Mouse (Mus musculus): ENCODE results near the gene Upk1b. TPM values are rescaled to one million over a fixed set of nuclear protein-coding genes. Genes with fewer than 3 reads are reported as not detected.
A peak's percentile ranks its signal among the peaks of the same experiment; 100 is the strongest.

Upk1b gene
- polyA plus RNA-seq, 1 experiment from 2014 or later: 22.5 TPM

DNA sequence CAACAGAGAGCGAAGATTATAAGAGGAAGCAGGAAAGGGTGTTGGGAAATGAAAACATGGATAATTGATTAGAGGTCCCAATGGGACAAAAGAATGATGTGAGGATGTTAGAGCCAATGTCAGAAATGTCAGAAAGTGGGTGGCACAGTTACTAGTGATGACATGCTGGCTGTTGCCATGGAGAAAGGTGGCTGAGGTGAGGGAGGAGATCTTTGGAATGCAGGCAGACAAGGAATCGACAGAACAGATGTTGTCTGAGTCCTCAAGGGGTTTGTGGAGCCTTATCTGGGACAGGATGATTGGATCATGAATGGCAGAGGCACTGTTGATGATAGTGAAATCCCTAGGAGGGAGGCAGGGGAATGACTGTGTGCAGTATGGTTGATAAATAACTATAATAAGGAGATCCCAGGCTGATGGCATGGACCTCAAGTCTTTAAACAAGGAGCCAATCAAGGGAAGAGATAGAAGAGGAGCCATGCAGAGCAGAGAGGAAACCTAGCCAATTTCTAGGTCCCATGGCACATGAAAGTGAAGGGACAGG is 17.5 kb downstream of the Upk1b start:
- ATAC-seq (ENCODE audit: low FRiP score, low TSS enrichment): no peak
- WGBS: 44% methylated on average over 2 of the region's 2 CpGs
- H3K27ac ChIP-seq (ENCODE audit: low read length): no peak overlapping the region

DNA sequence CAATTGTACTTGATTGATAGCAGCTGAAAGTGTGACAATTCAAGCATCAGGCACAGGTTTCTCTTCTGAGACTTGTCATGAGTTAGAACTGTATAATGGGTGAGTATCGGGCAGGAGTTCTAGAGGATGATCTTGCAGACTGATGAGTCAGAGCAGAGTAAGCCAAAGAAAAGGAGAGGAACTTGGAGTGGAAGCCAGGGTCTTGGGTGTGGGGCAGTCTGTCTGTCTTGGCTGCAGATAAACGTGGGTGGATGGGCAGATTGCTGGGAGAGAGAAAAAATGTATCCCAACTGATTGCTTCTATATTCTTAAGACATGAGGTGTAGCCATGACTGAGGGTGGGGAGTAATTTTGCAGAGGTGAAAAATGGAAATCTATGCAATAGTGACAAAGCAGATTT is 18.2 kb downstream of the Upk1b start:
- 72% methylated on average over 2 of the region's 2 CpGs for WGBS
- H3K4me3 ChIP-seq (ENCODE audit: low read length): no peak overlapping the region
- no peak for ATAC-seq (ENCODE audit: low FRiP score, low TSS enrichment)

More for the DNA sequence above, 17.5 kb downstream of the Upk1b start:
- Histone ChIP-seq H3K36me3 (ENCODE audit: insufficient read depth, low read length) (no peaks in the 10 kb centered on the region), H3K9me3 (ENCODE audit: low read length) (no peaks in the 10 kb centered on the region), H3K4me1 (ENCODE audit: insufficient read depth, low read length) (no peaks in the 10 kb centered on the region), H3K4me2 (replicated peaks; ENCODE audit: low read depth, low read length) (no peak overlapping the region), H3K4me3 (ENCODE audit: low read length) (no peak overlapping the region), H3K9ac (replicated peaks; ENCODE audit: low read length) (no peak overlapping the region), H3K27me3 (ENCODE audit: insufficient read depth, low read length) (no peaks in the 10 kb centered on the region)

DNA sequence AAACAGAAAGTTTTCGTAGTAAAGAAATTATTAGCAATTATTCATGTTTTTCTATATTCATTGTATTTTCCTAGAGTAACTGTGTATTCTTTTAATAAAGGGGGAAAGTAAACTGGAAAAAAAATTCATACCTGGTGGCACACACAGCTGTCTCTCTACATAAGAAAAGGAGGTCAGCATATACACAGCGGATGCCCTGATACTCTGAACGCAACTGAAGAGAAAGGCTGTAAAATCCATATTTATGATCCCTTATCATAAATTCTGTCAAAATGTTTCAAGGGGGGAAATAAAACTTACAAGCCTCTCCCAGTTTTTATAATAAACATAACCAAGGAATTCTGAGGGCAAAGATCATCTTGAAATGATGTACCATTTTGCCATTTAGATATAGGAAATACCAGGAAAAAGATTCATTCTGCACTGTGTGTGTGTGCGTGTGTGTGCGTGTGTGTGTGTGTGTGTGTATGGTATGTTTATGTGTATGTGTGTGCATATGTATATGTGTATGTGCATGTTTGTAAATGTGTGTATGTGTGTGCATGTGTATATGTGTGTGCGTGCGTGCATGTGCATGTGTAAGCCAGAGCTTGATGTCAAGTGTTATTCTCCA is 19.1 kb downstream of the Upk1b start:
- no peak overlapping the region for H3K9ac ChIP-seq (replicated peaks; ENCODE audit: low read length)
- 86% methylated on average over 7 of the region's 7 CpGs for WGBS
- no peak for ATAC-seq (ENCODE audit: low FRiP score, low TSS enrichment)

More for the DNA sequence above, 18.2 kb downstream of the Upk1b start:
- H3K9ac ChIP-seq (replicated peaks; ENCODE audit: low read length): no peak overlapping the region
- no peak overlapping the region for H3K27ac ChIP-seq (ENCODE audit: low read length)
- H3K27me3 ChIP-seq (ENCODE audit: insufficient read depth, low read length): no peaks in the 10 kb centered on the region
- no peaks in the 10 kb centered on the region for H3K9me3 ChIP-seq (ENCODE audit: low read length)
- H3K4me1 ChIP-seq (ENCODE audit: insufficient read depth, low read length): no peaks in the 10 kb centered on the region
- H3K4me2 ChIP-seq (replicated peaks; ENCODE audit: low read depth, low read length): no peak overlapping the region
- no peaks in the 10 kb centered on the region for H3K36me3 ChIP-seq (ENCODE audit: insufficient read depth, low read length)

GRCm38 (mm10) chr16:38776342-38776741 is 23.8 kb downstream of the Upk1b start:
- H3K27ac ChIP-seq (ENCODE audit: low read length): no peak overlapping the region
- WGBS: 56% methylated on average over 6 of the region's 6 CpGs
- no peak overlapping the region for H3K9ac ChIP-seq (replicated peaks; ENCODE audit: low read length)
- no peak for ATAC-seq (ENCODE audit: low FRiP score, low TSS enrichment)
- H3K9me3 ChIP-seq (ENCODE audit: low read length): no peaks in the 10 kb centered on the region
- no peak overlapping the region for H3K4me3 ChIP-seq (ENCODE audit: low read length)
- no peaks in the 10 kb centered on the region for H3K27me3 ChIP-seq (ENCODE audit: insufficient read depth, low read length)
- H3K36me3 ChIP-seq (ENCODE audit: insufficient read depth, low read length): no peaks in the 10 kb centered on the region
- peaks cover 20% of the 10 kb centered on the region; the same call in 1 of the 2 replicates for H3K4me1 ChIP-seq (ENCODE audit: insufficient read depth, low read length)
- H3K4me2 ChIP-seq (replicated peaks; ENCODE audit: low read depth, low read length): no peak overlapping the region

More for the DNA sequence above, 19.1 kb downstream of the Upk1b start:
- H3K4me1 ChIP-seq (ENCODE audit: insufficient read depth, low read length): no peaks in the 10 kb centered on the region
- no peaks in the 10 kb centered on the region for H3K9me3 ChIP-seq (ENCODE audit: low read length)
- no peaks in the 10 kb centered on the region for H3K27me3 ChIP-seq (ENCODE audit: insufficient read depth, low read length)
- no peak overlapping the region for H3K27ac ChIP-seq (ENCODE audit: low read length)
- H3K4me2 ChIP-seq (replicated peaks; ENCODE audit: low read depth, low read length): no peak overlapping the region
- no peaks in the 10 kb centered on the region for H3K36me3 ChIP-seq (ENCODE audit: insufficient read depth, low read length)
- H3K4me3 ChIP-seq (ENCODE audit: low read length): no peak overlapping the region

- Histone ChIP-seq H3K27ac (ENCODE audit: low read length) (no peak overlapping the region), H3K4me2 (replicated peaks; ENCODE audit: low read depth, low read length) (no peak overlapping the region), H3K4me1 (ENCODE audit: insufficient read depth, low read length) (peaks cover 20% of the 10 kb centered on the region; the same call in 1 of the 2 replicates), H3K9me3 (ENCODE audit: low read length) (no peaks in the 10 kb centered on the region), H3K9ac (replicated peaks; ENCODE audit: low read length) (no peak overlapping the region), H3K36me3 (ENCODE audit: insufficient read depth, low read length) (no peaks in the 10 kb centered on the region), H3K4me3 (ENCODE audit: low read length) (no peak overlapping the region), H3K27me3 (ENCODE audit: insufficient read depth, low read length) (no peaks in the 10 kb centered on the region)
- ATAC-seq (ENCODE audit: low FRiP score, low TSS enrichment): no peak
- 32% methylated on average over 7 of the region's 7 CpGs for WGBS
Observed at GRCm38 (mm10) chr16:38774964-38775746, 25.0 kb downstream of the Upk1b start.

- 12% methylated on average over 12 of the region's 12 CpGs for WGBS
- 0 out of 2 replicates have a peak, but pooled peaks have one; percentile 16 for ATAC-seq (ENCODE audit: low FRiP score, low TSS enrichment)
- peaks cover 20% of the 10 kb centered on the region; the same call in 1 of the 2 replicates for H3K4me1 ChIP-seq (ENCODE audit: insufficient read depth, low read length)
- peak overlapping the region; percentile 37; the same call in 1 of the 2 replicates for H3K4me2 ChIP-seq (replicated peaks; ENCODE audit: low read depth, low read length)
- H3K27ac ChIP-seq (ENCODE audit: low read length): 0 out of 2 replicates have a peak overlapping the region, but pooled peaks have one; percentile 32
- H3K9me3 ChIP-seq (ENCODE audit: low read length): no peaks in the 10 kb centered on the region
- no peak overlapping the region for H3K9ac ChIP-seq (replicated peaks; ENCODE audit: low read length)
- no peak overlapping the region for H3K4me3 ChIP-seq (ENCODE audit: low read length)
- peaks cover 5% of the 10 kb centered on the region for H3K36me3 ChIP-seq (ENCODE audit: insufficient read depth, low read length)
- no peaks in the 10 kb centered on the region for H3K27me3 ChIP-seq (ENCODE audit: insufficient read depth, low read length)
Observed at GRCm38 (mm10) chr16:38772906-38773496, 27.1 kb downstream of the Upk1b start.

- Histone ChIP-seq H3K9ac (replicated peaks; ENCODE audit: low read length) (no peak overlapping the region), H3K27ac (ENCODE audit: low read length) (no peak overlapping the region), H3K27me3 (ENCODE audit: insufficient read depth, low read length) (no peaks in the 10 kb centered on the region), H3K4me3 (ENCODE audit: low read length) (no peak overlapping the region), H3K36me3 (ENCODE audit: insufficient read depth, low read length) (peaks cover 13% of the 10 kb centered on the region), H3K4me2 (replicated peaks; ENCODE audit: low read depth, low read length) (no peak overlapping the region), H3K9me3 (ENCODE audit: low read length) (no peaks in the 10 kb centered on the region), H3K4me1 (ENCODE audit: insufficient read depth, low read length) (peaks cover 20% of the 10 kb centered on the region; the same call in 1 of the 2 replicates)
- WGBS: 90% methylated on average over 6 of the region's 6 CpGs
- no peak for ATAC-seq (ENCODE audit: low FRiP score, low TSS enrichment)
Observed at GRCm38 (mm10) chr16:38771145-38771544, 29.0 kb downstream of the Upk1b start.

GRCm38 (mm10) chr16:38769529-38769928 is 30.6 kb downstream of the Upk1b start:
- Histone ChIP-seq H3K9me3 (ENCODE audit: low read length) (no peaks in the 10 kb centered on the region), H3K4me1 (ENCODE audit: insufficient read depth, low read length) (peaks cover 20% of the 10 kb centered on the region; the same call in 1 of the 2 replicates), H3K27ac (ENCODE audit: low read length) (no peak overlapping the region), H3K9ac (replicated peaks; ENCODE audit: low read length) (no peak overlapping the region), H3K4me3 (ENCODE audit: low read length) (no peak overlapping the region), H3K4me2 (replicated peaks; ENCODE audit: low read depth, low read length) (no peak overlapping the region), H3K27me3 (ENCODE audit: insufficient read depth, low read length) (no peaks in the 10 kb centered on the region), H3K36me3 (ENCODE audit: insufficient read depth, low read length) (peaks cover 15% of the 10 kb centered on the region)
- ATAC-seq (ENCODE audit: low FRiP score, low TSS enrichment): no peak
- 73% methylated on average over 9 of the region's 9 CpGs for WGBS

- Histone ChIP-seq H3K27me3 (ENCODE audit: insufficient read depth, low read length) (no peaks in the 10 kb centered on the region), H3K4me1 (ENCODE audit: insufficient read depth, low read length) (peaks cover 16% of the 10 kb centered on the region; the same call in 1 of the 2 replicates), H3K9me3 (ENCODE audit: low read length) (no peaks in the 10 kb centered on the region), H3K9ac (replicated peaks; ENCODE audit: low read length) (no peak overlapping the region), H3K4me3 (ENCODE audit: low read length) (no peak overlapping the region), H3K27ac (ENCODE audit: low read length) (no peak overlapping the region), H3K4me2 (replicated peaks; ENCODE audit: low read depth, low read length) (no peak overlapping the region), H3K36me3 (ENCODE audit: insufficient read depth, low read length) (peaks cover 15% of the 10 kb centered on the region)
- WGBS: 94% methylated on average over 8 of the region's 8 CpGs
- no peak for ATAC-seq (ENCODE audit: low FRiP score, low TSS enrichment)
Observed at GRCm38 (mm10) chr16:38768386-38768785, 31.7 kb downstream of the Upk1b start.
